Mouse (Mus musculus) heart, embryonic 16.5 days (tissue): ENCODE data around the gene Btf3. TPM values are rescaled to one million over a fixed set of nuclear protein-coding genes. Genes with fewer than 3 reads are reported as not detected.

Experiments used
- ATAC-seq: fragments of 200-750 bp; cut with Nextera tagmentation; replicated peaks from 2 replicates; pipeline ENCODE4 v1.8.0; 2017; ENCODE audit warnings: moderate number of reproducible peaks; ENCODE audit not compliant: insufficient read depth, low FRiP score; ENCODE audit errors: extremely low read depth
- H3K27ac ChIP-seq: fragments of 300-500 bp; sonication (generic); 2 replicates; pipeline ENCODE4 v1.5.1; 2014; ENCODE audit warnings: mild to moderate bottlenecking, low read length, control low read depth, moderate library complexity
- H3K27me3 ChIP-seq: fragments of 300-500 bp; sonication (generic); 2 replicates; pipeline ENCODE4 v1.6.1; 2014; ENCODE audit warnings: low read length, mixed read lengths; ENCODE audit not compliant: control insufficient read depth, insufficient read depth
- H3K36me3 ChIP-seq: fragments of 300-500 bp; sonication (generic); 2 replicates; pipeline ENCODE4 v1.6.1; 2014; ENCODE audit not compliant: control insufficient read depth, insufficient read depth
- H3K4me1 ChIP-seq: fragments of 300-500 bp; sonication (generic); 2 replicates; pipeline ENCODE4 v1.6.1; 2014; ENCODE audit warnings: low read length, mixed read lengths; ENCODE audit not compliant: control insufficient read depth, insufficient read depth
- H3K4me2 ChIP-seq: fragments of 300-500 bp; sonication (generic); 2 replicates; pipeline ENCODE4 v1.6.1; 2014; ENCODE audit warnings: low read depth, mild to moderate bottlenecking, control low read depth, low read length
- H3K4me3 ChIP-seq: fragments of 300-500 bp; sonication (generic); 2 replicates; pipeline ENCODE4 v1.5.1; 2014; ENCODE audit warnings: mild to moderate bottlenecking, control low read depth, low read length
- H3K9ac ChIP-seq: fragments of 300-500 bp; sonication (generic); 2 replicates; pipeline ENCODE4 v1.6.1; 2014; ENCODE audit warnings: low read length, control low read depth
- H3K9me3 ChIP-seq: fragments of 300-500 bp; sonication (generic); replicated peaks from 2 replicates; pipeline ENCODE4 v1.6.1; 2016; ENCODE audit warnings: low read length; ENCODE audit not compliant: control insufficient read depth
- WGBS: fragments of 180-500 bp; shearing (Covaris S2); extraction: QIAGEN DNeasy Blood & Tissue Kit; methylation state at CpG from one replicate; pipeline ENCODE4 v1.1.7; 2014; 5-methylcytosine and 5-hydroxymethylcytosine counted together
- polyA plus RNA-seq: library from polyadenylated mRNA; unstranded; fragments of >200 nt; fragmentation: Nextera tagmentation; extraction: Ambion mirVana; gene quantifications from 2 replicates; pipeline ENCODE4 v1.2.1, GENCODE M21; 2015

The Btf3 gene
- polyA plus RNA-seq, 1 experiment from 2014 or later, result 369 TPM

DNA sequence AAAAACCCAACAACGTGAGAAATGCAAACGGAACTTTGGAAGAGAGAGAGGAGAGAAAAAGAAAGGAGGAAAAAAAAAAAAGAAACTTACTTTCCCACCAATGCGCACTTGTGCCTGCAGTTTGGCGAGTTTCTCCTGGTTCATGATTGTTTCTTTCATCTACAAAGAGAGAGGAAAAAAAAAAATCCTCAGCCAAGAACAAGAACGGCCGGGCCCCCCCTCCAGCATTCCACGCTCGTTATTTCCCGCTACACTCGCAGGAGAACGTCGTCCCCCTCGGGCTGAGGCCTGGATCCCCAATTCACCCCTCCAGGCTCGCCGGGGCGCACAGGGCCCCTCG lies 696 bp downstream of the Btf3 start:
- Histone ChIP-seq H3K27me3 (no peaks in the 10 kb centered on the region), H3K9ac (peak overlapping the region; percentile 99), H3K4me1 (peaks cover 19% of the 10 kb centered on the region), H3K36me3 (peaks cover 22% of the 10 kb centered on the region), H3K4me2 (peak overlapping the region; percentile 84), H3K9me3 (no peaks in the 10 kb centered on the region), H3K27ac (peak overlapping the region; percentile 90), H3K4me3 (peak overlapping the region; percentile 84)
- under 1% methylated on average over 17 of the region's 17 CpGs for WGBS
- no peak; the same call in 1 of the 2 replicates for ATAC-seq

DNA sequence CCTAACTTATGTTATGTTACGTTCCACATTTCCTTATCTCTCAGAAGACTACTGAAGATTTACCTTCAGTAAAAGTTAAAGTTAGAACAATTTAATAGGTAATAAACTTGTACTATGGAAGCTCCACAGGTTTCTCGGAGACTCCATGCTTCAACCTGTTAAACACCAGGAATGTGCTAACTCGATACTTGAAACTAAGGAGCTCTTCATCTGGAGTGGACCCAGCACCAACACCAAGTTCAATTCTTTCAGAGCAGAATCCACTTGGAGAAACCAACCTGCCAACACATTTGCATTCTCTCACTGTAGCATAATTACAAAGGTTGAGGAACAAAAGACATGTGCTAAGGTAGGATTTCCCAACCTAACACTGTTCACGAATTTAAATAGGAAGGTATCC lies 1.7 kb downstream of the Btf3 start:
- Histone ChIP-seq H3K27ac (no peak overlapping the region), H3K4me1 (peaks cover 19% of the 10 kb centered on the region), H3K36me3 (peaks cover 31% of the 10 kb centered on the region), H3K9ac (peak overlapping the region; percentile 38; the same call in 1 of the 2 replicates), H3K4me3 (no peak overlapping the region), H3K9me3 (no peaks in the 10 kb centered on the region), H3K27me3 (no peaks in the 10 kb centered on the region), H3K4me2 (peak overlapping the region; percentile 27)
- no peak for ATAC-seq
- WGBS, result 48% methylated on average over 4 of the region's 4 CpGs

DNA sequence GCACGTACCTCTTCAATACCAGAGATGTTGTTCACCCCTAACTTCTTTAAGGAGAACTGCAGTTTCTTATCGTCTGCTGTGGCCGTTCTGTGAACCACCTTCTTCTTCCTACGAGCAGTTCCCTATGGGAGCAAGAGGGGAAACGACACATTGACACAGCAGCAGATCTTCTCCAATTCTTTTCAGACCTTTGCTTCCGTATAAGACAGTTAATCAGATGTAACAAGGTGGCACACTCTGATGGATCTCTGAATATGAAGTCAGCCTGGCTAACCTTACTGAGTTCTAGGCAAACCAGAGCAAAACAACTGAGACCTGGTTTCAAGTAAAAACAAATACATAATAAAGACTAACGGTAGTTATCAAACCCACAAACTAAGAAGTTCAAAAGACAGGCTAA lies 3.2 kb downstream of the Btf3 start:
- WGBS, result 71% methylated on average over 7 of the region's 7 CpGs
- H3K9ac ChIP-seq, result no peak overlapping the region
- H3K4me2 ChIP-seq, result no peak overlapping the region
- H3K4me3 ChIP-seq, result no peak overlapping the region
- ATAC-seq, result no peak
- H3K27ac ChIP-seq, result no peak overlapping the region
- peaks cover 19% of the 10 kb centered on the region for H3K4me1 ChIP-seq
- H3K27me3 ChIP-seq, result no peaks in the 10 kb centered on the region
- no peaks in the 10 kb centered on the region for H3K9me3 ChIP-seq
- H3K36me3 ChIP-seq, result peaks cover 39% of the 10 kb centered on the region

- Histone ChIP-seq H3K4me2 (no peak overlapping the region), H3K4me1 (peaks cover 21% of the 10 kb centered on the region), H3K36me3 (peaks cover 40% of the 10 kb centered on the region), H3K4me3 (no peak overlapping the region), H3K9ac (no peak overlapping the region), H3K27ac (no peak overlapping the region), H3K9me3 (no peaks in the 10 kb centered on the region), H3K27me3 (no peaks in the 10 kb centered on the region)
- WGBS, result 85% methylated on average over 5 of the region's 5 CpGs
- no peak for ATAC-seq
These were observed 5.2 kb downstream of the Btf3 start for GRCm38 (mm10) chr13:98311597-98311996.

- H3K4me1 ChIP-seq, result peaks cover 10% of the 10 kb centered on the region
- peaks cover 40% of the 10 kb centered on the region for H3K36me3 ChIP-seq
- no peak overlapping the region for H3K4me2 ChIP-seq
- no peak overlapping the region for H3K4me3 ChIP-seq
- no peak overlapping the region for H3K9ac ChIP-seq
- WGBS, result 77% methylated on average over 4 of the region's 4 CpGs
- H3K9me3 ChIP-seq, result no peaks in the 10 kb centered on the region
- ATAC-seq, result no peak
- no peak overlapping the region for H3K27ac ChIP-seq
- no peaks in the 10 kb centered on the region for H3K27me3 ChIP-seq
These were observed 8.1 kb downstream of the Btf3 start for GRCm38 (mm10) chr13:98308724-98309123.

DNA sequence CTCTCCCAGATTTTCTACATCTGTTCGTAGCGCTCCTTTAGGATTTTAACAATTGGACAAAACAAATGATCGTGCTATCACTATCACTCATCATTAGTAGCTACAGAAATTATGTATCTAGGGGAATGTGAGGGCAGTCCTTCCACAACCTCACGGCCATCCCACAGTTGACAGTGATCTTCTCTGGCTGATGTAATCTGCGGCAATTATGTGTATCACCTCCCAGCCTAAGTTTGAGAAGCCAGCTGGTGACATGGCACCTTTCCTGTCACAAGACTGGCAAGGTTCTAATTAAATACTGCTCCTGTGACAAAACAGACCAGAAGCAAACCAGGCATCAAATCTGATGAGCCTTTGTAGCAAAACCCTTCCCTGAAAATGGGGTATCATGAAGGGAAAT lies 8.8 kb downstream of the Btf3 start:
- Histone ChIP-seq H3K27me3 (no peaks in the 10 kb centered on the region), H3K36me3 (peaks cover 35% of the 10 kb centered on the region), H3K9me3 (no peaks in the 10 kb centered on the region), H3K9ac (no peak overlapping the region), H3K4me3 (no peak overlapping the region), H3K4me1 (peaks cover 10% of the 10 kb centered on the region), H3K27ac (no peak overlapping the region), H3K4me2 (no peak overlapping the region)
- 78% methylated on average over 5 of the region's 5 CpGs for WGBS
- no peak for ATAC-seq

GRCm38 (mm10) chr13:98306852-98307475 lies 9.8 kb downstream of the Btf3 start:
- Histone ChIP-seq H3K9ac (no peak overlapping the region; the same call in 1 of the 2 replicates), H3K27me3 (no peaks in the 10 kb centered on the region), H3K9me3 (no peaks in the 10 kb centered on the region), H3K4me1 (peaks cover 10% of the 10 kb centered on the region), H3K4me2 (0 out of 2 replicates have a peak overlapping the region, but pooled peaks have one; percentile 4), H3K27ac (peak overlapping the region; percentile 22; the same call in 1 of the 2 replicates), H3K36me3 (peaks cover 26% of the 10 kb centered on the region), H3K4me3 (no peak overlapping the region)
- 32% methylated on average over 14 of the region's 14 CpGs for WGBS
- ATAC-seq, result no peak

DNA sequence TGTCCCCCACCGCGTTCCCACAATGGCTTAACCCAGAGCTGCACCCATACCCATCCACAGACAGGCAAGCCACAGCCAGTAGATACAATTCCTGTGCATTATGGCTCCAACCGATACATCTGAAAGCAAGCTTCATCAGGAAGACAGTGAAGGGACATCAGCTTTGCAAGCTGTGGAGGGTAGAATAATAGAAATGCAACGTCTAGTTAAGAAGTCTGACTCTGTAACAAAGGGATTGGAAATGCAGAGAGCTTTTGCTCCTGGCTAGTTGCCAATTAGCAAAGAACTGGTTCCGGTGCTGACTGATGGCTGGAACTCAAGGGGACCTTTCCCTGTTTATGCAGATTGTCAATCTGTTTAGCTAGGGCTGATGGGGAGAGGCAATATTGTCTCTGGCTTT lies 10.4 kb downstream of the Btf3 start:
- H3K4me1 ChIP-seq, result peaks cover 8% of the 10 kb centered on the region
- no peak overlapping the region for H3K27ac ChIP-seq
- WGBS, result 31% methylated on average over 5 of the region's 5 CpGs
- H3K4me3 ChIP-seq, result no peak overlapping the region
- no peak for ATAC-seq
- H3K9ac ChIP-seq, result no peak overlapping the region; the same call in 1 of the 2 replicates
- peaks cover 20% of the 10 kb centered on the region for H3K36me3 ChIP-seq
- H3K27me3 ChIP-seq, result no peaks in the 10 kb centered on the region
- H3K9me3 ChIP-seq, result no peaks in the 10 kb centered on the region
- no peak overlapping the region for H3K4me2 ChIP-seq

- Histone ChIP-seq H3K4me2 (no peak overlapping the region), H3K9me3 (no peaks in the 10 kb centered on the region), H3K4me3 (no peak overlapping the region), H3K4me1 (peaks cover 8% of the 10 kb centered on the region), H3K27me3 (no peaks in the 10 kb centered on the region), H3K36me3 (peaks cover 10% of the 10 kb centered on the region; the same call in 1 of the 2 replicates), H3K9ac (no peak overlapping the region), H3K27ac (no peak overlapping the region)
- WGBS, result 88% methylated on average over 9 of the region's 9 CpGs
- ATAC-seq, result no peak
These were observed 11.5 kb downstream of the Btf3 start for GRCm38 (mm10) chr13:98305257-98305656.
